Mouse (Mus musculus) MN1 (cell line): Measurements from ENCODE around the gene Vmn2r89.
"Not testable (repeated sequence)": the region's sequence is repeated elsewhere in the genome, so short reads cannot be mapped to it uniquely, and the experiment has no call there.

ENCODE experiments used
- DNase-seq: peaks from one replicate; pipeline ENCODE4 v3.0.0-alpha.2; 2016; ENCODE audit warnings: low spot score

Gene Vmn2r89

DNA sequence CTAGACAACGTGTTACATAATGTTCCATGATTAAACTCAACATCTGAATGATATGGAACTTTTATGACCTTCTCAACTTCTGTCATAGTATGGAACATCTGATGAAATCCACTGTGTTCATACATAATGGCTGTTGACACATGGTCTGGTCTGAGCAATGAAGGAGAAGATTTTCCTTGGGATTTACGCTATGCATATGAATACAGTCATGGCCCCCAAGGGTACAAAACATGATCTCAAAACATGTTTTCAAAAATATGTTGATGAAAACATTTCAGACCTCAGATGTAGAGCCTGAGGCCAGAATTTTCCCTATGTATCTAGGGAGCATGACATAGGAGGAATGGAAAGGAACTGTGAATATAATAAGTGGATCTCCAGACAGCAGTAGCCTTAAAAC lies at the start of gene Vmn2r89:
TSS of gene Vmn2r89 (plus strand) at position 301 of the 400 bp plus-strand sequence.
- not testable (repeated sequence) for DNase-seq

DNA sequence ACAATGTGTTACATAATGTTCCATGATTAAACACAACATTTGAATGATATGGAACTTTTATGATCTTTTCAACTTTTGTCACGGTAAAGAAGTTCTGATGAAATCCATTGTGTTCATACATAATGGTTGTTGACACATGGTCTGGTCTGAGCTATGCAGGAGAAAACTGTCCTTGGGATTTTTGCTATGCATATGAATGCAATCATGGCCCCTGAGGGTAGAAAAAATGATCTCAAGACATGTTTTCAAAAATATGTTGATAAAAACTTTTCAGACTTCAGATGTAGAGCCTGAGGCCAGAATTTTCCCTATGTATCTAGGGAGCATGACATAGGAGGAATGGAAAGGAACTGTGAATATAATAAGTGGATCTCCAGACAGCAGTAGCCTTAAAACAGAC lies 41.1 kb upstream of the Vmn2r89 start, which contains the start of gene Vmn2r88:
TSS of gene Vmn2r88 (plus strand) at position 301 of the 400 bp plus-strand sequence.
- no peak for DNase-seq

DNA sequence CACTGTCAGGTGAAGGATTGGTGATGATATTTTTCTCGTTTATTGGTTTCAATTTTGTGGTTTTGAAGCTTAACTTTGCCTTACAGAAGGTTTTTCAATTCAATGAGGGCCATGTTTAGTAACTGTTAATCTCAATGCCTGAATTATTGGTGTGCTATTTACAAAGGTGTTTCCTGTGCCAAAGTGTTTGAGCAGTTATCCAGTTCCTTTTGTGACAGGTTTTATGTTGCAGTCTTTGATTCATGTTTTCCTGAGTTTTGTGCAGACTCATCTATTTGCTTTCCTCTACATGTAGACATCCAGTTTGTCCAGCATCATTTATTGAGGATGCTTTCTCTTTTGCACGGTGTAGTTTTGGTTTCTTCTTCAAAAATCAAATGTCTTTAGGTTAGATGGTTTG lies 27.8 kb upstream of the Vmn2r89 start:
- DNase-seq: no peak

DNA sequence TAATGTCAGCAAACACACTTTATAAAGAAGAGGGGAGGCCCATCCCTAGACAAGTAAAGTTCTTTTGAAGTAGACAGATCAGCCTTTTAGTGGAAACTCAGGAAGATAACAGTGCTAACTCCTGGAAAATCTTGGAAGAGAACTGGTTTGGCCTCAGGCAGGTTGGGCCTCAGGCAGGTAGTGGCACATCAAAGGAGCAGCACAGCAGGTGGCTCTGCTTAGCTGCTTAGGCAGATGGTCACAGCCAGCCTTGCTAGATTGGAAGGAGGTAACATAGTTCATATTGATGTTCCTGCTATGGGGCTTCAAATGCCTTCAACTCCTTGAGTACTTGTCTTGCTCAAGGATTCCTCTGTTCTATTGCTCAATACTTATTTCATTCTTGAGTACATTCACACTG lies 21.5 kb upstream of the Vmn2r89 start:
- not testable (repeated sequence) for DNase-seq

DNA sequence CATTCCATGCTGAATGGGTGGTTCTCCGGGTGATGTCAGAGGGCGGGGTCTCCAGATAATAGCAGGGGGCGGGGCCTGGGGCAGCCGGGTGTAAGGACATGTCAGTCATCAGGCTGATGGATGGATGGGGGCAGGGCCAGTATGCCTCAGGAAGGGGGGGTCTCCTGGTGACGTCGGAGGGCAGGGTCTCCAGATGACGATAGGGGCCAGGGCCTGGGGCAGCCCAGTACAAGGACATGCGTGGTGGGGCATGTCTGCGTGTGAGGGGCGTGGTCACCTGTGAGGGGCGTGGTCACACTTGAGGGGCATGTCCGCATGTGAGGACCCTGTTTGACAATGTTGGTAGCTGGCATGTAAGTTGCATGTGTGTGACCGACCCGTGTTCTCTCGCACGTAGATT lies 17.1 kb upstream of the Vmn2r89 start:
- DNase-seq: no peak

DNA sequence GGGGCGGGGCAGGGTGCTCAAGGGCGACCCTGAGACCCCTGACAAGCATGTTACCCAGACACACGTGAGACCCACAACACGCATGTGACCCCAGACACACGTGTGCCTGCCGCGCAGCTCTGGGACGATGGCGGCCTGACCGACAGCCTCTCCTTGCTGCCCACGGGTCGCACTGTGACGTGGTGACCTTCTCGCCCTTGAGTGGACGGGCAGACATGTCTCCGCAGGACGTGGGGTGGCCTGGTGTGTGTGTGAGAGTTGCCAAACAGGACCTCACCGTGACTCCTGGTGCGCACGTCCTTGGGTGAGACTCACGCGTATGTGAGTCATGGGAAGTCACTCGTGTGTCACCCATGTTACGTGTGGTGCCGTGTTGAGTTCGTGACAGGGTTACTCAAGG lies 16.6 kb upstream of the Vmn2r89 start:
- no peak for DNase-seq

DNA sequence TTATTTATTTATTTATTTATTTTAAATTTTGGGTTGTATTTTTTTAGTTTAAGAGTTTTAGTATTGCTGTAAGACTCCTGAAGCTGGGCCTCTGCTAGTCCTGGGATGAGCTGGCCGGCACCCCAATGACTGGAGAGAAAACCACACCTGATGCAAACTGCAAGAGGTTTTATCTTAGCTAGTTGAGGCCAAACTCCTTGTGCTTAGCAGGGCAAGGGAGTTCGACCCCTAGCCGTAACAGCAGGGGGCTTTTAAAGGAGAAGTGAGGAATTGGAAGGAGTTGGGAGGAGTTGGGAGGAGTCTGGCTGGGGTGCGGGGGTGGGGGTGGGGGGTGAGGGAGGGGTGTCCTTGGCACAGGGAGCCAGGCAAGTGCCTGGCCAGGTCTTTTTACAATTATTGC lies 12.7 kb upstream of the Vmn2r89 start:
- DNase-seq: no peak

DNA sequence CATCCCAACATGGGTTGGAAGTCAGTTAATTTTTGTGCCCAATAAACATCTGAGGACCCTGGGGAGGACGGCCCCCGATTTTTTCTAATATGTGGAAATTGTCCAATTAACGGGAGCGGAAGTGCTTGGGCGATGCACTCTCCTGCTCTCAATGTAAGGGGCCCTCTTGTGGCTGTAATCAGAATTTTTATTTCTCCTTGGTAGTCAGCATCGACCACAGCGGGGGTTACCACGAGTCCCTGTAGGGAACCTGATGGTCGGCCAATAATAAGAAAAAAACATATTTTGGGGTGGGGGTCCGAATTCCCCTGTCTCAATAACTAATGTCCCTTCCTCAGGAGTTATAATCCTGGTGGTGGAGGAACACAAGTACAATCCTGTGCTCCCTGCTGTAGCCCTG lies 28.6 kb downstream of the Vmn2r89 start:
- DNase-seq: not testable (repeated sequence)

DNA sequence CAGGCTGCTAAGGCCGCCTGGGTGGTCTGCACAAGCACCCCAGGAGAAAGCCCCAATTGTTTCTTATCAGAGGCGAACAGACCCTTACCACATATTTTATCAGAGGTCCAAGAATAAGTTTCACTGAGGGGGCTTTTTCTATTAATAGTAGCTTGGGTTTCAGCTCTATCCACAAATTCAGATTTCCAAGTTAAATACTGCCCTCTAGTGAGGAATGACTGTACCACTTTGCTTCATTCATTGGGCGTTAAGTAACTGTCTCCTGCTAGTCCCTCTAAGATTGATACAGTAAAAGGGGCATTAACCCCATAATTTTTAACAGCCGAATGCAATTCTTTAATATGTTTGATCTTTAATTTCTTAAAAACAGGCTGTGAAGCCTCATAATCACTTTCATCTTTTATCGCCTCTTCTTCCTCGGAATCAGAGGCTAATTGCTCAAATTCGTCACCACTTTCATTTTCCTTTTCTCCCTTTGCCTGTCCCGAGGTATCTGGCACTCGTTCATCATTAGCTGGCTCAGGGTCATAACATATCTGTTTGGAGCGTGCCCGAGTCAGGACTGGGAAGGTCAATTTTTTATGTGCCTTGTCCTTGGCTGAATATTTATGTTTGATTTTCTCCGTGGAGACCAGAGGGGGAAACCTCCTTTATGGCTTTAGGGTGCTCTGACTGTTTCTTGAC lies 29.8 kb downstream of the Vmn2r89 start:
- peak; percentile 35 for DNase-seq

DNA sequence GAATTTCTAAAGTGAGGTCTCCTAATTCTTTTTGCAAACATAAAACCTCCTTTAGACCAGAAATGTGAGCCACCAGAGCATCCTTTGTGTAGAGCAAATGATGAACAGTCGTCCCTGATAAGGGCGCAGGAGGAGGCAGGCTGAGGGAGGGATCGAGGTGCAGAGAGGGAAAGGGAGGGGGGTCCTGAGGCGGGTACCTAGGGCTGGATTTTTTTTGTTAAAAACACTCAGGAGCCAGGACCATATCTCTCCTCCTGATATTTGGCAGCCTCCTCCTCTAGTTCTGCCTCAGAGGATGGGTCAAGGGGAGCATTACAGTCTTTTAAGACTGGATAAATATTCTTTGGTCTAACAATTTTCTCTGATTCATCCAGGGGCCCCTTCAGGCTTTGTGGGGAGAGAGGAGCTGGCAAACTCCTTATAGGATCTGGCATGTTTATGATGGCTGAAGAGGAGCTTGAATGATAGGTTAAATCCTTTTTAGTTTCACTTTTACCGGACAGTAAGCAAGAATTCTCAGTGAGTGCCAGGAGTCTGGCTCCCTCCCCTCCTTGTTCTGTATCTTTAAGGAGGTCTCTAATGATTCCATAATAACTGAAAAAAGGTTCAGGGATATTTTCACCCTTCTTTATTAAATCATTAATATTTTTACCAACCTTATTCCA lies 30.5 kb downstream of the Vmn2r89 start:
- no peak for DNase-seq

DNA sequence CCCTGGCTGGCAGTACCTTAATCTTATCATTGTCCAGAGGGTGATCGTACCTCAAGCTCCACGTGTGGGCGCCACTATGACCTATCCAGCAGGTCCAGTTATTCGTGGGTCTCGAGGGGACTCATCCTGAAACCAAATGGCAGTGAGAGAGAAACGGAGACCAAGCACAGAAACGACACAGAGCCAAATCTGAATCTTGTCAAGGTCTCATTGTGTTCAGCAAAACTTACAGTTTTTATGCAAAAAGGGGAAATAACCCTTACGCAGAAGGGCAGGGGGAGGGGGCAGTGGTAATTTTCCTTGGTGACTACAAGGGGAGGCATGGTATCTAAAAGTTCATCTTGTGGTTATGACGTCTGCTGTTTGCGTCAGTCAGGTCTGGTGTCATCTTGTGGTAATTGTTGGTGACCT lies 31.3 kb downstream of the Vmn2r89 start:
- DNase-seq: not testable (repeated sequence)

DNA sequence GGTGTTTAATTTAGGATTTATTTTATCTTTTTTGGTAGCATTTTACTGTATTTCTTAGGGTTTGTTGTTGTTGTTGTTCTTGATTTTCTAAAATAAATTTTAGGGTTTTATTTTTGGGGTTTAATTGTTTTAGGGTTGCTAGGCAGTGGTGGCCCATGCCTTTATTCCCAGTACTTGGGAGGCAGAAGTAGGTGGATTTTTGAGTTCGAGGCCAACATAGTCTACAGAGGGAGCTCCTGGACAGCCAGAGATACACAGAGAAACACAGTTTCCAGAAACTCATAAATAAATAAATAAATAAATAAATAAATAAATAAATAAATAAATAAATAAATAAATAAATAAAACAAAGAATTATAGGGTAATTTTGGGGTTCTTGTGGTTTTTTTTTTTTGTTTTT lies 32.0 kb downstream of the Vmn2r89 start:
- DNase-seq: no peak

DNA sequence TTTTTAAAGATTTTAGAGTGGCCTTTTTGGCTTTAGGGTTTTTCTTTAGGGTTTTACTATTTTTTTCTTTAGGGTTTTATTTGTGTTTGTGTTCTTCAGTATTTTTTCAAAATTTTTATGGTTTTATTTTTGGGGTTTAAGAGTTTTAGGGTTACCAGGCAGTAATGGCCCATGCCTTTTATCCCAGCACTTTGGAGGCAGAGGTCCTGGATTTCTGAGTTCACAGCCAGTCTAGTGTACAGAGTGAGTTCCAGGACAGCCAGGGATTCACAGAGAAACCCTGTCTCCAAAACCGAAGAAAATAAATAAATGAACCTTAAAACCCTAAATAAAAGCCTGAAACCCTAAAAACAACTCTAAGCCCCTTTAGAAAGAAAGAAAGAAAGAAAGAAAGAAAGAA lies 34.5 kb downstream of the Vmn2r89 start:
- no peak for DNase-seq

DNA sequence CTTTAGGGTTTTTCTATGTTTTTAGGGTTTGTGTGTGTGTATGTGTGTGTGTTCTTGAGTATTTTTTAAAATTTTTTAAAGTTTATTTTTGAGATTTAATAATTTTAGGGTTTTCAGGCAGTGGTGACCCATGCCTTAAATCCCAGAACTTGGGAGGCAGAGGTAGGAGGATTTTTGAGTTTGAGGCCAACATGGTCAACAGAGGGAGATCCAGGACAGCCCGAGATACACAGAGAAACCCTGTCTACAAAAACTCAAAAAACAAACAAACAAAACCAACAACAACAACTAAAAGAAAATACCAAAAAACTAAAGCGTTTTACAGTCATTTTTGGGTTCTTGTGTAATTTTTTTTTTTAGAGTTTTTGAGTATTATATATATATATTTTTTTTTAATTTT lies 44.1 kb downstream of the Vmn2r89 start:
- DNase-seq: no peak

DNA sequence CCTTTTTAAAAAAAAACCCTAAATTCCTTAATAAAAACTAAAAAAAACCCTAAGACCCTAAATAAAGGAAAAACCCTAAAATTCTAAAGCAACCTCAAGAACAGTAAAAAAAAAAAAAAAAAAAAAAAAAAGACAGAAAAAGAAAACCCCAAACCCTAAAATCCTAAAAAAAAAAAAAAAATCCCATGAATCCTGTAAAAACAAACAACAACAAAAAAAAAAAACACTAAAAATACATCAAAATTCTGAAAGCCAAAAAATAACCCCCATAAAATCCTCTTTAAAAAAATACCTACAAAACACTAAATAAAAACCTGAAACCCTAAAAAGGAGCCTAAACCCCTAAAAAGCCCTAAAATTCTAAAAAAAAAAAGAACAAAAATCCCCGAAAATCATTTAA lies 45.3 kb downstream of the Vmn2r89 start:
- DNase-seq: no peak

DNA sequence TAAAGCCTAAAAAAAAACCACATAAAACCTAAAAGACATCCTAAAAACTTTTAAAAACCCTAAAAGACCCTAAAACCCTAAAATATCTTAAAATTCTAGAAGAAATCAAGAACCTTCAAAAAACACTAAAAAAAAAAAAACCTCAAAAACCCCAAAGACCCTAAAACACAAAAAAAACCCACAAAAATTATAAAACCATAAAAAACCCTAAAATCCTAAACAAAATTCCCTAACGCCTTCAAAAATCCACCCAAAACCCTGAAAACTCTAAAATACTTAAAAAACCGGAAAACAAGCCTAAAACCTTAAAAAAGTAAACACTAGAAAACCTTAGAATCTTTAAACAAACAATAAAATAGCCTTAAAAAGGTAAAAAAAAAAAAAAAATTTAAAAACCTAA lies 46.3 kb downstream of the Vmn2r89 start:
- DNase-seq: no peak

DNA sequence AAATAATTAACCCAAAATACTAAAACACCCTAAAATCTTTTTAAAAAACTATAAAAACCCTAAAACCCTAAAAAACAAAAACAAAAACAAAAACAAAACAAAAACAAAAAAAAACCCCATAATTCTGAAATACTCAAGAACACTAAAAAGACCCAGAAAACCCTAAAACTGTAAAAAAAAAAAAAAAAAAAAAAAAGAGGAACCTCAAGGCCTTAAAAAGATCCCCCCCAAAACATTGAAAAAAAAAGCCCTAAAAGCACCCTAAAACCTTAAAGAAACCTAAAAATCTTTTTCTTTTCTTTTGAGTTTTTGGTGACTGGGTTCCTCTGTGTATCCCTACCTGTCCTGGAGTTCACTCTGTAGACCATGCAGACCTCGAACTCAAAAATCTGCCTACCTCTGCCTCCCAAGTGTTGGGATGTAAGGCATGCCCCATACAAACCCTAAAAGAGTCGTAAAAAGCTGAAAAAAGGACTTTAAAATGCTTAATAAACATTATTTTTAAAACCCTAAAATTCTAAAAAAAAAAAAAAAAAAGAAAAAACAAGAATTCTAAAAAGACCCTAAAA lies 48.1 kb downstream of the Vmn2r89 start:
- DNase-seq: no peak

DNA sequence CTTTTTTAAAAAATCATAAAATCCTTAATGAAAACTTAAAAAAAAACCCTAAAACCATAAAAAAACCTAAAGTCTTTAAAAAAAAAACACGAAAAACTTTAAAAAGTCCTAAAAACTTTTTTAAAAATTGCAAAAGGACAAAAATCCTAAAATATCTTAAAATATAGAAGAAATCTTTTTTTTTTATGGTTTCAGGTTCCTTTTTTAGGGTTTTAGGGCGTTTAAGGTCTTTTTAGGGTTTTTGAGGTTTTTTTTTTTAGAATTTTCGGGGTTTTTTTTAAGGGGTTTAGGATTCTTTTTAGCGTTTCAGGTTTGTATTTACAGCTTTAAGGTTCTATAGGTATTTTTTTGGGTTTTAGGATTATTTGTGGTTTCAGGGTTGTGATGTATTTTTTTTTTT lies 48.8 kb downstream of the Vmn2r89 start:
- DNase-seq: no peak

DNA sequence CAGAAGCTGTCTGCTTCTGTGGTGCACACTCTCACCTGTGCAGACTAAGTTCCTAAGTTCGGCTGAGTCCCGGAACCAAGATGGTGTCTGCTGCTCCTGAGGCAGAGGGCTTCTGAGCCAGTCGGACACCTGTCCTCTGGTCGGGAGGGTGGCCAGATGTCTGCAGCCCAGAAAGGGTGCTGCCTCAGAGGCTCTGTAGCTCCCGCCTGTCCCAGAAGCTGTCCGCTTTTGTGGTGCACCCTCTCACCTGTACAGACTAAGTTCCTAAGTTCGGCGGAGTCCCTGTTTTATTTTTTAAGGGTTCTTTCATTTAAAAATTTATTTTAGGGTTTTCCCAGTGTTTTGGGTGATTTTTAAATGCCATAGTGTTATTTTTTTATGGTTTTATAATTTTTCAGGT lies 55.8 kb downstream of the Vmn2r89 start:
- DNase-seq: no peak
